Mouse (Mus musculus) hindbrain, embryonic 14.5 days (tissue): ENCODE results near the gene Irs1. TPM values are rescaled to one million over a fixed set of nuclear protein-coding genes. Genes with fewer than 3 reads are reported as not detected.

Experiments used
- ATAC-seq: fragments of 200-750 bp; cut with Nextera tagmentation; 2 replicates; pipeline ENCODE4 v1.8.0; 2017; ENCODE audit warnings: moderate number of reproducible peaks, mild to moderate bottlenecking, moderate TSS enrichment, moderate library complexity; ENCODE audit not compliant: low FRiP score
- DNase-seq: peaks from one replicate; pipeline ENCODE4 v3.0.0-alpha.2; 2015; ENCODE audit warnings: low spot score
- H3K27ac ChIP-seq: fragments of 300-500 bp; sonication (generic); 2 replicates; pipeline ENCODE4 v1.5.1; 2014; ENCODE audit warnings: mild to moderate bottlenecking, moderate library complexity
- H3K27me3 ChIP-seq: fragments of 300-500 bp; sonication (generic); 2 replicates; pipeline ENCODE4 v1.6.1; 2014; ENCODE audit warnings: mild to moderate bottlenecking, low read length, mixed read lengths; ENCODE audit not compliant: control insufficient read depth, insufficient read depth
- H3K36me3 ChIP-seq: fragments of 300-500 bp; sonication (generic); replicated peaks from 2 replicates; pipeline ENCODE4 v1.6.1; 2014; ENCODE audit not compliant: control insufficient read depth, insufficient read depth
- H3K4me1 ChIP-seq: fragments of 300-500 bp; sonication (generic); replicated peaks from 2 replicates; pipeline ENCODE4 v1.6.1; 2014; ENCODE audit warnings: antibody characterized with exemption, low read length, mixed read lengths; ENCODE audit not compliant: control insufficient read depth, insufficient read depth
- H3K4me2 ChIP-seq: fragments of 300-500 bp; sonication (generic); replicated peaks from 2 replicates; pipeline ENCODE4 v1.6.1; 2014; ENCODE audit warnings: mild to moderate bottlenecking, moderate library complexity
- H3K4me3 ChIP-seq: fragments of 300-500 bp; sonication (generic); replicated peaks from 2 replicates; pipeline ENCODE4 v1.5.1; 2014; ENCODE audit warnings: mild to moderate bottlenecking, low read length
- H3K9ac ChIP-seq: fragments of 300-500 bp; sonication (generic); 2 replicates; pipeline ENCODE4 v1.6.1; 2014
- H3K9me3 ChIP-seq: fragments of 300-500 bp; sonication (generic); 2 replicates; pipeline ENCODE4 v1.6.1; 2016; ENCODE audit warnings: low read length; ENCODE audit not compliant: control insufficient read depth
- WGBS: fragments of 180-500 bp; shearing (Covaris S2); extraction: QIAGEN DNeasy Blood & Tissue Kit; methylation state at CpG from one replicate; pipeline ENCODE4 v1.1.7; 2014; 5-methylcytosine and 5-hydroxymethylcytosine counted together
- polyA plus RNA-seq: library from polyadenylated mRNA; unstranded; fragments of >200 nt; fragmentation: Nextera tagmentation; extraction: Ambion mirVana; gene quantifications from 2 replicates; pipeline ENCODE4 v1.2.1, GENCODE M21; 2014

Gene Irs1
- polyA plus RNA-seq, 1 experiment from 2014 or later: 10.2 TPM

- Histone ChIP-seq H3K4me3 (peak overlapping the region; percentile 68), H3K36me3 (0 out of 2 replicates have a peak, but pooled peaks cover 6% of the 10 kb centered on the region), H3K9ac (peak overlapping the region; percentile 84), H3K9me3 (no peaks in the 10 kb centered on the region), H3K4me2 (peak overlapping the region; percentile 90), H3K4me1 (peaks cover 56% of the 10 kb centered on the region), H3K27me3 (no peaks in the 10 kb centered on the region), H3K27ac (peak overlapping the region; percentile 95)
- DNase-seq: peak; percentile 70
- ATAC-seq: no peak
- WGBS: under 1% methylated on average over 45 of the region's 45 CpGs
These were observed 1.1 kb downstream of the Irs1 start for GRCm38 (mm10) chr1:82289990-82290681.

GRCm38 (mm10) chr1:82289116-82289989, 1.9 kb downstream of the Irs1 start:
- peak; percentile 29 for DNase-seq
- Histone ChIP-seq H3K4me2 (peak overlapping the region; percentile 90), H3K4me1 (peaks cover 64% of the 10 kb centered on the region), H3K9me3 (no peaks in the 10 kb centered on the region), H3K27me3 (no peaks in the 10 kb centered on the region), H3K4me3 (peak overlapping the region; percentile 68), H3K27ac (peak overlapping the region; percentile 95), H3K9ac (peak overlapping the region; percentile 84), H3K36me3 (0 out of 2 replicates have a peak, but pooled peaks cover 6% of the 10 kb centered on the region)
- no peak for ATAC-seq
- WGBS: 66% methylated on average over 35 of the region's 35 CpGs

DNA sequence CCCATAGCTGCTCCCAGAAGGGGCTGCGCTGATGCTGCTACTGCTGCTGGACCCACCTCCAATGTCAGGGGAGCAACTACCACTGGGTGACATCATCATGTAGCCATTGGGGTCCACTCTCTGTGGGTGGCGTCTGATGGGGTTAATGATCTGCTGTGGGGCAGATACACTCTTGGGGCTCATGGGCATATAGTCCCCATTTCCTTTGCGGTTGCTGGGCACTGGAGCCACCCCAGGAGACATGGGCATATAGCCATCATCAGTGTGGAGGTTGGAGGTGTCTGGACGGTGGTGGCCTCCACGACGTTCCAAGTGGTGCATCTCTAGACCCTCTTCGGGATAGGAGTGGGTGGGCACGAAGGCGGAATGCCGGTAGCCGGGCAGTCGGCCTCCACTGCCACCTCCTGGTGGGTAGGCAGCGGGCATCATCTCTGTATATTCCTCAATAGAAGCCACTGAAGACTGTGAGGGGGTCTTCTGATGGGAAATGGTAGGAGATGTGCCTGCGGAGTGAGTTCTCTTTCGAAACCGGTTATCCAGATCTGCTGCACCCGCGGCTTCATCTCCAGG, 2.7 kb downstream of the Irs1 start:
- whole genome bisulfite sequencing: 93% methylated on average over 18 of the region's 18 CpGs
- Histone ChIP-seq H3K4me2 (peak overlapping the region; percentile 90), H3K4me3 (peak overlapping the region; percentile 68), H3K36me3 (0 out of 2 replicates have a peak, but pooled peaks cover 6% of the 10 kb centered on the region), H3K4me1 (peaks cover 61% of the 10 kb centered on the region), H3K9ac (peak overlapping the region; percentile 84), H3K27ac (0 out of 2 replicates have a peak overlapping the region, but pooled peaks have one; percentile 95), H3K9me3 (no peaks in the 10 kb centered on the region), H3K27me3 (no peaks in the 10 kb centered on the region)
- DNase-seq (no peak), ATAC-seq (no peak)

- WGBS: 88% methylated on average over 16 of the region's 16 CpGs
- Histone ChIP-seq H3K36me3 (0 out of 2 replicates have a peak, but pooled peaks cover 6% of the 10 kb centered on the region), H3K27me3 (no peaks in the 10 kb centered on the region), H3K4me3 (peak overlapping the region; percentile 68), H3K9me3 (no peaks in the 10 kb centered on the region), H3K9ac (peak overlapping the region; percentile 64; the same call in 1 of the 2 replicates), H3K4me1 (peaks cover 58% of the 10 kb centered on the region), H3K4me2 (peak overlapping the region; percentile 90), H3K27ac (no peak overlapping the region)
- DNase-seq (no peak), ATAC-seq (no peak)
These were observed 3.4 kb downstream of the Irs1 start for GRCm38 (mm10) chr1:82287776-82288325.

GRCm38 (mm10) chr1:82287052-82287775, 4.0 kb downstream of the Irs1 start:
- no peaks in the 10 kb centered on the region for H3K27me3 ChIP-seq
- H3K9me3 ChIP-seq: no peaks in the 10 kb centered on the region
- H3K4me3 ChIP-seq: peak overlapping the region; percentile 68
- 60% methylated on average over 22 of the region's 22 CpGs for WGBS
- H3K4me2 ChIP-seq: peak overlapping the region; percentile 90
- peaks cover 60% of the 10 kb centered on the region for H3K4me1 ChIP-seq
- ATAC-seq (no peak), DNase-seq (no peak)
- H3K9ac ChIP-seq: peak overlapping the region; percentile 64
- peak overlapping the region; percentile 57; the same call in 1 of the 2 replicates for H3K27ac ChIP-seq
- 0 out of 2 replicates have a peak, but pooled peaks cover 6% of the 10 kb centered on the region for H3K36me3 ChIP-seq

DNA sequence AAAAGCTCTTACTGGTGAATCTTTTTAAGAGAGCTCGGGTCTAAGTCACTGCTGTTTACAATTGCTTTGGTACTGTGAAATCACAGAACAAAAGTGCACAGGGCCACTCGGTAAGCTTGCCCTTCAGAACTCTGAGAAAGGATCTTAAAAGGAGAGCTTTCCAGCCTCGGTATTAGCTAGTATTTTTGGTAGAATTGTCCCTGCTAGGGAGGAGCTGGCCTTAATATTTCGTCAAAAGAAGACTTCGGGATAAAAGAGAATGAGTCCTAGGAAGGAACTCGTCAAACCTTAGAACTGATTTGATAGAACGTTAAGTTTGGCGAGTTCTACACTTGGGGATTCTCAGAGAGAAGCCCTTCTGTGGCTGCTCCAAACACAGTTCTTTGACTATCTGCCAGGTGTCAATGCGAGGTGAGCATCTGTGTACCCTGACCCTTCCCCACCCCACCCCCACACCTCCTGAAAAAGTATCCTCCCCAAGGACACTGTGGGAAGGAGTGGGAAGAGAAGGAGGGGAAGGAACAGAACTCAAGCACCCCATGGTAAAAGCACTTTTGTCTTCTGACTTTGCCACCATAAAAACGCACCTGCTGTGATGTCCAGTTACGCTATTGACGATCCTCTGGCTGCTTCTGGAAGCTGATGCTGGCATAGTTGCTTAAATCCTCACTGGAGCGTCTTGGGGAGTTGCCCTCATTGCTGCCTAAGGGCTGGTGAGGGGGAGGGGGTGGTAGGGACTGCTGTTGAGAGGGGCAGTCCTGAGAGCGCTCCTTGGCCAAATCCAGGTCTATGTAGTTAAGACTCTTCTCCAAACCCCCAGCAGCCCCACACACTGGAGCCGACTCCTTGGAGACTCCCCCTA, 4.8 kb downstream of the Irs1 start:
- peak overlapping the region; percentile 64 for H3K9ac ChIP-seq
- H3K4me2 ChIP-seq: peak overlapping the region; percentile 90
- peak overlapping the region; percentile 68 for H3K4me3 ChIP-seq
- H3K27me3 ChIP-seq: no peaks in the 10 kb centered on the region
- ATAC-seq (no peak), DNase-seq (no peak)
- H3K4me1 ChIP-seq: peaks cover 61% of the 10 kb centered on the region
- H3K27ac ChIP-seq: peak overlapping the region; percentile 57
- no peaks in the 10 kb centered on the region for H3K9me3 ChIP-seq
- 18% methylated on average over 15 of the region's 15 CpGs for WGBS
- 0 out of 2 replicates have a peak, but pooled peaks cover 6% of the 10 kb centered on the region for H3K36me3 ChIP-seq

GRCm38 (mm10) chr1:82285461-82286189, 5.6 kb downstream of the Irs1 start:
- H3K9ac ChIP-seq: peak overlapping the region; percentile 64
- 0 out of 2 replicates have a peak, but pooled peaks cover 6% of the 10 kb centered on the region for H3K36me3 ChIP-seq
- WGBS: 11% methylated on average over 5 of the region's 5 CpGs
- H3K9me3 ChIP-seq: no peaks in the 10 kb centered on the region
- H3K4me3 ChIP-seq: peak overlapping the region; percentile 68
- H3K4me2 ChIP-seq: peak overlapping the region; percentile 90
- DNase-seq (no peak), ATAC-seq (no peak)
- H3K27ac ChIP-seq: peak overlapping the region; percentile 57
- no peaks in the 10 kb centered on the region for H3K27me3 ChIP-seq
- H3K4me1 ChIP-seq: peaks cover 61% of the 10 kb centered on the region
